Mouse (Mus musculus): Measurements from ENCODE around the gene Sec22b.

Gene Sec22b

DNA sequence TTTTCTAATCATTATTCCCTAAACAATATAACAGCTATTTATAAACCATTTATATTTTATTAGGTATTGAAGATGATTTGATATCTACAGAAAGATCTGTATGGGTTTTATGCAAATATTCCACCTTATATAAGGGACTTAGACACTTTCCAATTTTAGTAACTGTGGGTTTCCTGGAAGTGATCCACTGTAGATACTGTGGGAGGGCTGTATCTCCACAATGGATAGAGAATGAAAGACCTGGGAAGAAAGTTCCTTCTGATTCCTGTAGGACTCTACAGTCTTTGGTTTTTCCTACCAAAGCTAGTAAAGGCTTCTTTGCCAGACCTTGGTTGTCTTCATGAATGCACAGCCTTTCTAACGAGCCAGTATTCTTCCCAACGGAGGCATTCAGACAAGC is 8.7 kb downstream of the Sec22b start:
- DNase-seq (ENCODE audit: low read depth, low spot score): no peak

DNA sequence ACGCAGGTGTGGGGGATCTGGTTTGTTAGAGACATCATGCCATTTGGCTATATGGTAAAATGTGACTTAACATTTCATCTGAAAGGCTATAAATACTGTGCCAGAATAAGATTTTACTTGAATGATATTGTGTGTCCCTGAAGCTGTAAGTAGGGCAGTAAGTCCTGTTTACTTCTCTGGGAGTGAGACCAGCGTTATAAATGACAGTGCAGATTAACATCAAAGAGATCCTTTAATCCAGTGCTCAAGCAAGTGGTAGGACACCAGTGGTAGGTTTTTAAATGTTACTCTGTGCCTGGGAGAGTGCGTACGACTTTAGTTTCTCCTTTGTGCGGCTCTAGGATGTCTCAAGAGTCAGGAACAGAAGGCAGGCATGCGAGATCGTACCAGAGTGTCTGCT is 10.1 kb downstream of the Sec22b start:
- DNase-seq (ENCODE audit: low read depth, low spot score): no peak

DNA sequence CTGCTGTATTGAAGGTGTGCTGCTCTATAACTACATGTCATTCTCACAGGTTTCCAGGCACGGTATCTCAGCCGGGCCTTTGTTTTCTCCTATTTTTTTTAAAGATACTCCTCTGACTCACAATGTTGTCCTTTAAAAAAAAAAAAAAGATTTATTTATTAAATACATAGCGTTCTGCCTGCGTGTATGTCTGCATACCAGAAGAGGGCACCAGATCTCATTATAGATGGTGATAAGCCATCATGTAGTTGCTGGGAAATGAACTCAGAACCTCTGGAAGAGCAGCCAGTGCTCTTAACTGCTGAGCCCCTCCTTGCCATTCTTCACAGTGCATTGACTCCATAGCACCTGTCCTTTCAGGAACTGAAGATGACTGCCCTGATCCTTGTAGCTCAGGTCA is 14.1 kb downstream of the Sec22b start:
- DNase-seq (ENCODE audit: low read depth, low spot score): peak; percentile 17

DNA sequence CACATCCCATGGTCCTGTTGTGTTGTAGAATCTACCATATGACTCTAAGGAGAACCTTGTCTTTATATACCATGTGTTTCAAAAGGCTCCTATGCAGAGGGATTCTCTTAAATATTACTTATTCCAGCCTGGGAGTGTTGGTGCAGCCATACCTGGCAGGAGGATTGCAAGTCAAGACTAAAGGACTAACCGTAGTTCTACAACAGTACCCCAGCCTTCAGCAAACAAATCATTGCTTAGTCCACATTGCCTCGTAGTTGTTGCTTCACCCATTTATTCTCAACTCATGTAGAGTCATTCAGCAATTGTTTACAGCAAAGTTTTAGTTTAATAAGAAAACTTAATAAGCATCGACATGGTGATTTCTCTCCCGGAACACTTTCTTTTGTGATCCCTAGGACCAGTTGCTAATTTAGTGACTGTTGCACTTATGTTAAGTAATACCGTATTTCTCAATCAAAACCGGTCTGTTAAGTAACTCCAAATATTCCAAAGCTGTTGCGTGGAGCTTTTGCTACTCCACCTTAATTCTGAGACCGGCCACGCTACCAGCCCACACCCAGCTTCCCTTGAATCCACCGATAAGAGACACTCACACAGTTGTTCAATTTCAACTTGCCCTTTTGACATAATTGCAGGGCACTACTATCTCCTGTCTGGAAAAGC is 18.0 kb downstream of the Sec22b start:
- no peak for DNase-seq (ENCODE audit: low read depth, low spot score)

DNA sequence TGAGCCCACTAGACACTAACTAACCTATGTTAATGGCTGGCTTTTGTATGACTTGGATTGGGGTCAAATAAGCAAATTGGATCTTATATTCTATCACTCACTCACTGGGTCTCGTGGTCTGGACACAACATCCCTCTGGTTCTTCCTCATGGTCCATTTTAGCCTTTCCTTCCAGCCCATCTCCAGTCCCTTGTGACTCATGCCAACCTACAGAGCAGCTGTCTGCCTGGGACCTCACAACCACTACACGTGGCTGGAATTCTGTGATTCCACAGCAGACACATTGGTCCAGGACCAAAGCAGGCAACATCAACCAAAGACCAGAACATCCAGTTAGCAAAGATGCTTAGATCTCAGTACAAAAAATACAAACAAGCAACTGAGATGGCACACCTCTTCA is 24.3 kb downstream of the Sec22b start:
- no peak for DNase-seq (ENCODE audit: low read depth, low spot score)

DNA sequence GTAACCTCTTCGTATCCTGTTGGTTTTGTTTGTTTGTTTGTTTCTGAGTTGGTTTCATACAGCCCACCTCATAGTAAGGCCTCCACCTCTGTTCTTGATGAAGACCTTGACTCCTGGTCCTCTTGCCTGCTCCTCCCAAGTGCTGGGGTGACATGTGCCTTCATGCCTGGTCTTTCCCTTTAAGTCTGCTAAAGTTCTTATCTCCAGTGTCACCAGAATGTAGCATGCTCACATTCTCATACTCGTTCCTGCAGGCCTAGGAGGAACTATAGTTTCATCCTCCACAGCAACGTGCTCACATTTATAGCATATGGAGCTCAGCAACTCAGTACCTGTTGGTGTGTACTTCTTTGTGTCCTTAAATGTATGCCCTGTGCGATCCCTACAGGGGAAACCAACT is 26.3 kb downstream of the Sec22b start:
- no peak for DNase-seq (ENCODE audit: low read depth, low spot score)

DNA sequence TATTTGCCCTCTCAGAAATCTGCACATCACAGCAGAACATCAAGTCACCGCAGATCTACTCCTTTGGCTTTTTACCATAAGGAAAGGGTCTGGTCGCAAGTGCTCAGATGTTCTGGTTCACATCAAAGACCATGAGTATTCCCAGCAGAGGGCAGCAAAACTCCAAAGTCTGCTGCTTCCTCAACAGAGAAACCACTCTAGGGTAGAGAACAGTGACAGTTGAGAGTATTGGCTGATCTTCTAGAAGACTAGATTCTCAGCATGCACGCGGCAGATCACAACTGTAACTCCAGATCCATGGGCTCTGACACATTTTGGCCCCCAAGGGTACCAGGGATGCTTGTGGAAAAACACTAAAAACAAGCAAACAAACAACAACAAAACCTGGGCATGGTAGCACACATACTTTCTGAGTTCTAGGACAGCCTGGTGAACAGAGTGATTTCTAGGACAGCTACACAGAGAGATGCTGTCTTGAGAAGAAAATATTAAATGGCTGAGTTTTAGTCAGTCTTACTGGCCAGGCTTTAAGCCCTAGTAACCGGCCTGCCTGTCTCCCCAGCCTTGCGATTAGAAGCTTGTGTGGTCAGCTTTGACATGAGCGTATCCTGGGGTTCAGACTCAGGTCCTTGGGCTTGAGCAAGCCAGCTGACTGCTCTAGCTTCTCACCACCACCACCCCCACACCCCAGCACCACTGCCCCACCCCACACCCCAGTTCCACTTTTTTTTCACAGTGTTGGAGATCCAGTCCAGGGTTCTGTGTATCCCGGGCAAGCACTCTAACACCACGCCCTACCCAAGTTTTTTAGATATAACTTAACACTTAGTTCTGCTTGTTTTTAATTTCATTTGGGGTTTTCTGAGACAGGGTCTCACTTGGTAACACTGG is 28.2 kb downstream of the Sec22b start:
- peak; percentile 77 for DNase-seq (ENCODE audit: low read depth, low spot score)

DNA sequence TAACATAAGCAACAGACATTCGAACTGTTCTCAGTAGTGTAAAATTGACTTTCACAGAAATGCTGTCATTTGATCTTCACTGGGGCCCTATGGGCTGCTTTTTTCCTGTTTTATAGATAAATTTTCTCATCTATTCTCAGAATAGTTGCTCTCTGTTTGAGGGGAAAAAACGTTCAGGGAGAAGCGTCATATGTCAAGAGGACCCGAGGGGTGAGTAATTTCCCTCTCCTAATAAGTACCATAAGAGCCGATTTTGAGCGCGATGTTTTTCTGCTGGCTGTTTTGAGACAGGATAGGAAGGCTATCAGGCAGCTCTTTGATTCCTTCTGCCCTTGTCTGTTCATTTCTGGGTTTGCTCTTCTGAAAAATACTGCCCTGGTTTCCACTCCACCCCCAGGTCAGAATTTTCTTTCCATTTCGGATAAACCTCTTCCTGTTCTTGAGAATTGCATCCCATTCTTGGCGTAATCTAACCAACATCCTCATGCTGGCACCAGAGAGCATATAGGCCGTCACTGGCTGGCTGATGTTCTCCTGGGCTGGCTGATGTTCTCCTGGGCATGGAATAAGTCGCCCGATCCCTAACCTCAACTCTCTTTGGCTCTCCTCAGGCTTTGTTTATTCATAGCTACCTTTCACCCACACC is 29.3 kb downstream of the Sec22b start:
- no peak for DNase-seq (ENCODE audit: low read depth, low spot score)

DNA sequence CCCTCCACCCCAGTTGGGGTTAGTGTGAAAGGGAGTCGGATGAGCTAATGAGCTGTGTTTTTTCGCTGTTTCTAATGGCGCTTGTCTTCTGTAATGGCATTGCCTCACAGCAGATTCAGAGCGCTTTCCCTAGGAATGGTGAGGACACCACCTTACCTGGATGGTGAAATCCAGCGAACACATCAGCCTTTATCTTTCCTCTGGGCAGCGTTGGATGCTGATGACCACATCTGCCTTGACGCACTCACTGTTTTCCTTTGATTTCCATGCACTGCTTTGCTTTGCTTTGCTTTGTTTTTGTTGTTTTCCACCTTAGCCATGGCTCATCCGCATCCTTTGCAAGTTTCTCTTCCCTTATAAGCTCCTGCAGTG is 29.8 kb downstream of the Sec22b start:
- no peak for DNase-seq (ENCODE audit: low read depth, low spot score)

DNA sequence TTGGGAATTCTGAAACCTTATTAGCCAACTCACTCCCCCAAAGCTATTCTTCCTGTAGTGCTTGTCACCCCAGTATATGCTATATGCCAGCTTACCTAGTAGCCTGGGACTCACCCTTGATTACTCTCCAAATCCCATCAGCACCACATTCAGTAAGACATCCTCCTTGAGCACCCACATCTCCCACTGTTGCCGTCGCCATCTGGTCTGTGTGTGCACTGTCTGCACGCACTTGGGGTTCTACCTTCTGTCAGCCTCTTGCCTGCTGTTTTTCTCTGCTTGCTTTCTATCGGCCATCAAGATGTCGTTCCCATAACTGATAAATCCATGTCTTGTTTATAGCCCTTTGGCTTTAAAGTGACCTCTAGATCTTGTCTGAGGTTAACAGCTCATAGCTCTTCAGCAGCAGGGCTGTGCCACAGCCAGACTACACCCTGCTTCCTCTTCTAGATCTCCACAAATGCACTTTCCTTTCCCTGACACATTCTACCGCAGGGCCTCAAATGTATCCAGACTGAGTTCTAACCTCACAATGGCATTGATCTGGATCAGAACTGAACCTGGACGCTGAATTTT is 30.4 kb downstream of the Sec22b start:
- DNase-seq (ENCODE audit: low read depth, low spot score): peak; percentile 44

DNA sequence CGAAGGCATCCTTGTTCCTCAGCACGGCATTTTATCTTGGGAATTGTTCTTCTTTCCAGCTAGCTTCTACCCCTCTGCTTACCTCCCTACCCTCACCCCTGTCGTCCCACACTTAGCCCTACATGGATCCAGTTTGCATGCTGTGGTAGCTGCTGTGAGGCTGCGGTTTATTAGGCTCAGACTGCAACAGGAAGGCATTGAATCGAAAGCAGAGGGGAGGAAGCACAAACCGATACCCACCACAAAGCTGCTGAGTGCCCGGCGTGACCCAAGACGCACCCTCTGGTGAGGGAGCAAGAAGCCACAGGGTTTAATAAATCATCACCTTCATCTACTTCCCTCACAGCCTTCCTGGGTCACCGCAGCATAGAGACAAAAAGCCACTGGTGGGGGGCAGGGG is 31.1 kb downstream of the Sec22b start:
- DNase-seq (ENCODE audit: low read depth, low spot score): peak; percentile 76

DNA sequence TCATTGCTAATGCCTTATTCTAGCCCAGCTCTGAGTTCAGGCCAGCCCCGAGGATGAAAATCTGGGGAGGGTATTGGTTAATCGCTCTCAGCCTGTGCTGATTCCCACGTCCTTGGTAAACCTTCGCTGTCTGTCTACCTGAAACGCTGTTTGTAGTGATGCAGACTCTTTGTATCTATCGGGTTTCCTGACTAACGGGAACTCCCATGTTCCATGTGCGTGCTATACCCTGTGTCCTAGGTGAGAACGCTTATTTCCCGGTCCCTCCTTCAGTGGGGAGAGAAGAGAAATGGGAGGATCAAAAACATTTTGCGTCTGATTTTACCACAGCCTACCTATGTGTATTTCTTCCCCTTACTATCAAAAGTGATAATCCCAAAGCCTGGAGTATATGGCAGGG is 31.8 kb downstream of the Sec22b start:
- DNase-seq (ENCODE audit: low read depth, low spot score): peak; percentile 36

DNA sequence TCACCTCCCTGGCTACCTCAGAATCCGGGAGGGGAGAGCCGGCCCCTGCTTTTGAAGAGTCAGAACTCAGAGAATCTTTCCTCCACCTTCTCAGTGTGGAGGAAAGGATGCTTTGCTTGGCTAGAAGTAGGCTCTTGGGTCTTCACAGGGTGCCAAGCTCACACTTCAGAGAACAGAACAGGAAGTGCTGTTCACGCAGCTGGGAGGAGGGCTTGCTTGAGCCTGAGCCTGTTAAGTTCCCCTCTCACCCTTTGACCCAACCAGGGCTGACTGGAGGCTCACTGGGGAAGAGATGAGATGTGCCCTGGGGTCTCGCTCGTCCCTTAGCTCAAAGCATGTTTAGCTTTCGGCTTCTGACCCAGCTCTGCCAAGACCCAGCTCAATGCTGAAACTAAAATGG is 32.3 kb downstream of the Sec22b start:
- peak; percentile 60 for DNase-seq (ENCODE audit: low read depth, low spot score)

DNA sequence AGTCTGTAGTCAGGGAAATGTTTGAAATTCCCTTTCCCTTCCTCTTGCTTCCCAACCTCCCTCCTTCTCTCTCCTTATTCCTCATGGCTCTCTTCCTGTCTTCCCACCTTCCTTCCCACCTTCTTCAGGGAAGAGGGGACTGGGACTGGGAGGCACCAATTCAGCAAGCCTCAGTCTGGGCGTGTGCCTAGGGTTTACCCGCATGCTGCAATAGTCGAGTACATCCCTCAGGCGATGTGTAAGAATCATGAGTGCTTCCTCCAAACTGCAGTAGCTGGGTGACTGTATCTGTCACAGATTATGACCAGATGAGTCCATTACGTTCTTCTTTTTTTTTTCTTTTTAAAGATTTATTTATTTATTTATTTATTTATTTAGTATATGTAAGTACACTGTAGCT is 32.8 kb downstream of the Sec22b start:
- no peak for DNase-seq (ENCODE audit: low read depth, low spot score)

DNA sequence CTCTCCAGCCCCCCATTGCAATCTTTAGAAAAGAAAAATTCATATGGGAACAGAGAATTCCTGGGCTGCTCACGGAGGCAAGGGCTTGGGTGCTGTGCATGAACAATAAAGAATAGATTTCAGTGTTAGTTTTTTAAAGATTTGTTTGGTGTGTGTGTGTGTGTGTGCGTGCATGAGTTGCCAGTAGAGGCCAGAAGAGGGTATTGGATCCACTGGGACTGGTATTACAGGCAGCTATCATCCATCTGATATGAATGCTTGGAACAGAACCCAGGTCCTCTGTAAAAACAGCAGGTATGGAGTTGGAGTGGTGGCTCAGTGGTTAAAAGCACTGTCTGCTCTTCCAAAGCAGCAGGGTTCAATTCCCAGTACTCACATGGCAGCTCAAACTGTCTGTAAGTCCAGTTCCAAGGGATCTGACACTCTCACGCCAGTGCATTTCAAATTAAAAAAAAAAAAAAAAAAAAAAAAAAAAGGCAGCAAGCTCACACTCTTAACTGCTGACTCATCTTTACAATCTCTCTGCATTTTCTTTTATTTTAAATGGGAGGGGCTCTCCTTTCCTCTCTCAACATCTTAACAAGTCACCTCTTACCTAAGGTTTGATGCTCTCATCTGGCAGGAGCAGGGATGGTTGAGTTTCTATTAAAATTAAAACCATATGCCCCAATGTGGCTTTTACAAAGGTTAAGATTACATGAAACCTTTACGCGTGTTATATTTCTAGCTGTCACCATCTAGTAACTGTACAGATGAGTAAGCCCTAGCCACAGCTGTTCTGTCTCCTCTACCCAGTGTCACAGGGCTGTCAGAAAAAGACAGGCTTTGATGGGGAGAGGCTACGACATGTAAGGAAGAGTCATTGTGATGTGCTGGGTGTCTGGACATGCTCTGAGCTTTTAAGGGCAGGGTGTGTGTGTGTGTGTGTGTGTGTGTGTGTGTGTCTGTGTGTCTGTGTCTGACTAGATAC is 33.6 kb downstream of the Sec22b start:
- no peak for DNase-seq (ENCODE audit: low read depth, low spot score)

DNA sequence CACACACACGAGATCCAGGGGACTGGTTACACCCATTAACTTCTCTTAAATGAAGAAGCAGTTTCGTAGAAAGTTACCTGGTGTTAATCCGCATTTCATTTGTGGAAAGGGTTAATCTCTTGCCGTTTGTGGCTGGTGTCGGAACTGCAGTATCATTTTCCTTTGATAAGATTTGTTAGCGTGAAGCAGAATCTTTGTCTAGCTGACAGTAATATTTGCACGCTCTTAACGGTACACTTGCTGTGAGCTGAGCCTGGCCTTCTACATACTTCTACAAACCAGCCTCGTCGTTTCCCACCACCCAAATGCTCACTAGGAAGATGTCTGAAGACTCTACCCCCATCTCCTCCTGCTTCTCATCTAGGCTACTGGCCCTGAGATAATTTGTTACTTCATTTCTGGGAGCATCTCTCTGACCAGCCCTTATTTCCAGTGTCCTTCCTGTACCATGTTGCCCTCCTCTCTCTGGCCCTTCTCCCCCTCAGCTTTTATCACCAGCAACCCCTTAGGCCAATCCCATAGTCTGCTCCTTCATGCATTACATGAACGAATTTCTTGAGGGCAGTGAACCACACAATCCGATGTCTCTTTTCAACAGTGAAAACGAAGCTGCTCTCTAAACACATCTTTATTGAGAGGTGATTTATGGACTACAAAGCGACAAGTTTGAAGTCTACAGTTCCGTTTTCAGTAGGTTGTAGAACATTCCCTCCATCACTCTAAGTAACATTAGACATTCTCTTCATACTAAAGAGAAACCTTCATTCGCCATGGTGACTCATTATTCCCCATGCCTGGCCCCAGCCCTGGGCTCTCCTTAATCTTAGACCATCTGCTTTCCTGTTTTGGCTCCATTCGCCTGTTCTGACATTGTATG is 36.3 kb downstream of the Sec22b start:
- no peak for DNase-seq (ENCODE audit: low read depth, low spot score)

DNA sequence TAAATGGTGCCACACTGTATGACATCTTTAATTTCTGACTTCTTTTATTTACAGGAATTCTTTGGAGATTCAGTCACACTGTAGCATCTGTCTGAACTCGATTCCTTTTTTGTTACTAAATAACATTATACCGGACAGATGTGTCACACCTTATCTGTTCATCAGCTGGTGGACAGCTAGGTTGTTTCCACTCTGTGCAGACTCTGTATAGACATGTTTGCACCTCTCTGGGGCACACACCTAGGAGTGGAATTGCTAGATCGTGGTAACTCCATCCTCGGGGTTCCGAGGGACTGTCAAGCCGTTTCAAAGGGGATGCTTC is 36.9 kb downstream of the Sec22b start:
- no peak for DNase-seq (ENCODE audit: low read depth, low spot score)

DNA sequence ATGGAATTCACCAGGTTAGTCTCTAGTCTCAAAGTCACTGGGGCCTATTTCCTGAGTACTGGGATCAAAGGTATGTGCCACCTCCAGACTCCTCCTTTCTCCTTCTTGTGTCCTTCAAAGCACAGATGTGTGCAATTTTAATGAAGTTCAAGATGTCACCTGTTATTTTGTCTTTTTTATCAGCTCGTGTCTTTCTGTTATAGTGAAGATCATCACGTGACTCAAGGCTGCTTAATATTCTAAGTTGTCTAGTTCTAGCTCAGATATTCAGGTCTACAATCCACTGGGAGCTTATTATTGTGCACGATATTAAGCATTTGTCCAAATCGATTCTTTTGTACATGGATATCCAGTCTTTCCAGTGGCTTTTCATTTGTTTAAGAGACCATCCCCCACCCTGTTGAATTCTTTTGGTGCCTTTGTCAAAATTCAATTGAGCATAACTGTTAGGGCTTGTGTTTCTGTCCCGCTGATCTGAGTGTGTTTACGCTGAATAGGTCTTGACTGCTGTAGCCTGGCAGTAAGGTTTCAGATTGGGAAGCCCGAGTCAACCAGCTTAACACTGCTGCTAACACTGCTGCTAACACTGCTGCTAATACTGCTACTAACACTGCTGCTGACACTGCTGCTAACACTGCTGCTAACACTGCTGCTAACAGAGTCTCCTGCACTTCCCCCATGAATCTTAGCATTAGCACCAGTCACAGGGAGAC is 38.0 kb downstream of the Sec22b start:
- DNase-seq (ENCODE audit: low read depth, low spot score): no peak

DNA sequence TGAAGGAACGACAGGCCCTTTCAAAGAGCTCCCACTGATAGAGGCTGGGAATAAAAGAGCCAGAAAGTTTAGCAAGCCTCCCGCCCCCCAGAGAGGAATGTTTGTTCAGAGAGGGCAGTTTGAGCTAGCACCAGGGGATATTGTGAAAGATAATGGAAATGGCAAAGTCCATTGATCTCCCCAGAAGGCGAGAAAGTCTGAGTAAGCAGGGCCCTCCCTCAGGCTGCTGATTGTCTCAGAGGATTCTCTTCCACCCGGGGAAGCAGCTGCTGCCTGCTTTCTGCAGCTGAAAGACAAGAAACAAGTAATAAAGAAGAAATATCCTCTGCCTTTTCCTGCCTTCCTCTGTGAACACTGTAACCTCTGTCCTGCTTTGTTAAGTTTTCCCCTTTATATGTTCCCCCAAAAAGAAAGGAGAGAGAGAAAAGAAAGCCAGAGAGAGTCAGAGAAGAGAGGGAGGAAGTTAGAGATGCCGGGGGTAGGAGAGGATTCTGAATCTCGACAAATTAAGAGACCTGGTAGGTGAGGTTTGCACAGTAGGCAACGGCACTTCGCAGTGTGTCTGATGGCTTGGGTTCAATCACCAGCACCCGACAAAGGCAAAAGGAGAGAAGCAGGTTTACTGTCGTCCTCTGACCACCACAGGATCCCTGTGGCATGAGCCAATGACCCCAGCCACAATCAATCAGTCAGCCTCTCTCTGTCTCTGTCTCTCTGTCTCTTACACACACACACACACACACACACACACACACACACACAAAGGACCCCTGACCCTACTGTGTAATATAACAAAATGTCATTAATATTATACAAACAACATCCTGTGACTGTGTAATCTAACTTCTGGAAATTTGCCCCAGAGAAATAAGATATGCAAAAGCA is 38.9 kb downstream of the Sec22b start:
- DNase-seq (ENCODE audit: low read depth, low spot score): no peak
